17 mouse cellular contexts compared by ENCODE assay signal in genomic region chr12:25140115-25140514, GRCm38 (mm10). TPM values are rescaled to one million over a fixed set of nuclear protein-coding genes. Genes with fewer than 3 reads are reported as not detected.
DNase-seq lines count a peak whose midpoint lies in the region; ATAC-seq and TF ChIP-seq lines count a peak whose summit lies in the region.
"Had no signal": no experiment of that assay in that cellular context is flagged by ENCODE, and none has a peak within 500 bp of the region (broad histone marks: within the 10 kb centered on the region; RNA-seq: fewer than 3 reads in every experiment).

No protein-coding gene starts in this region.

- no peak for TF ChIP-seq CTCF in forebrain, postnatal 0 days (IDR thresholded peaks at IDR 0.05; ENCODE audit: low read depth)
- no peak for TF ChIP-seq CTCF in kidney, adult 2 months (conservative IDR thresholded peaks at IDR 0.05; ENCODE audit: insufficient read depth, insufficient read length, low read depth, low read length)

- no peak overlapping the region for H3K4me2 ChIP-seq in forebrain, postnatal 0 days (ENCODE audit: low read depth)
- H3K4me2 ChIP-seq in liver, embryonic 13.5 days, result 0 out of 2 replicates have a peak overlapping the region, but pooled peaks have one; percentile 23
- H3K4me2 ChIP-seq: heart, embryonic 11.5 days; lung, embryonic 15.5 days had no signal

- no peaks in the 10 kb centered on the region for H3K27me3 ChIP-seq in forebrain, embryonic 10.5 days (ENCODE audit: poor library complexity, severe bottlenecking)
- H3K27me3 ChIP-seq in forebrain, postnatal 0 days (ENCODE audit: insufficient read depth, low read length), result no peaks in the 10 kb centered on the region
- H3K27me3 ChIP-seq in kidney, adult 2 months (replicated peaks; ENCODE audit: control insufficient read depth, insufficient read depth, low read length), result no peaks in the 10 kb centered on the region
- H3K27me3 ChIP-seq in liver, embryonic 13.5 days, result no peaks in the 10 kb centered on the region
- H3K27me3 ChIP-seq: lung, embryonic 15.5 days had no signal

- H3K9me3 ChIP-seq in forebrain, embryonic 10.5 days, result no peaks in the 10 kb centered on the region
- H3K9me3 ChIP-seq in forebrain, postnatal 0 days (ENCODE audit: low read length), result no peaks in the 10 kb centered on the region
- no peaks in the 10 kb centered on the region for H3K9me3 ChIP-seq in liver, embryonic 13.5 days (replicated peaks)
- H3K9me3 ChIP-seq: lung, embryonic 15.5 days had no signal

- 86% methylated on average over 6 of the region's 6 CpGs for WGBS in forebrain, embryonic 10.5 days
- 84% methylated on average over 6 of the region's 6 CpGs for WGBS in forebrain, postnatal 0 days
- 49% methylated on average over 6 of the region's 6 CpGs for WGBS in kidney, adult 2 months
- 52% methylated on average over 6 of the region's 6 CpGs for WGBS in liver, embryonic 13.5 days (ENCODE audit: insufficient replicate concordance)

- DNase-seq in forebrain, embryonic 10.5 days (ENCODE audit: extremely low spot score, low spot score), result no peak
- no peak for DNase-seq in forebrain, postnatal 0 days
- peak; percentile 88 for DNase-seq in kidney, adult 2 months
- peak; percentile 70 for DNase-seq in kidney, postnatal 14 days
- no peak for DNase-seq in liver, embryonic 13.5 days
- no peak for DNase-seq in spleen, postnatal 4 days (ENCODE audit: low spot score in 2 of 2)
- DNase-seq in cerebellum, postnatal 36 days, result no peak
- DNase-seq in left cerebral cortex, adult 11 months (ENCODE audit: low spot score), result no peak
- DNase-seq: cerebellum, adult 9-11 months; gastrocnemius, postnatal 25 days; thymus, postnatal 36 days had no signal

- peak overlapping the region; percentile 53; the same call in 1 of the 2 replicates for H3K27ac ChIP-seq in forebrain, embryonic 10.5 days
- no peak overlapping the region for H3K27ac ChIP-seq in forebrain, postnatal 0 days (ENCODE audit: low read depth, low read length)
- no peak overlapping the region for H3K27ac ChIP-seq in kidney, adult 2 months (ENCODE audit: insufficient read depth, low read depth, low read length)
- H3K27ac ChIP-seq in liver, embryonic 13.5 days, result peak overlapping the region; percentile 58; the same call in 1 of the 2 replicates
- H3K27ac ChIP-seq: left cerebral cortex, adult 2 months; lung, embryonic 15.5 days had no signal

- no peak for TF ChIP-seq POLR2A in kidney, adult 2 months (IDR thresholded peaks at IDR 0.05; ENCODE audit: low read depth, low read length)

- no peaks in the 10 kb centered on the region for H3K36me3 ChIP-seq in forebrain, embryonic 10.5 days (replicated peaks)
- H3K36me3 ChIP-seq in forebrain, postnatal 0 days (ENCODE audit: insufficient read depth), result no peaks in the 10 kb centered on the region
- H3K36me3 ChIP-seq in kidney, adult 2 months (ENCODE audit: control insufficient read depth, insufficient read depth, low read length), result no peaks in the 10 kb centered on the region
- H3K36me3 ChIP-seq in liver, embryonic 13.5 days, result no peaks in the 10 kb centered on the region
- H3K36me3 ChIP-seq: G1E; lung, embryonic 15.5 days had no signal

- no peak overlapping the region for H3K4me3 ChIP-seq in forebrain, embryonic 10.5 days
- H3K4me3 ChIP-seq in forebrain, postnatal 0 days (ENCODE audit: low read depth, low read length), result no peak overlapping the region
- no peak overlapping the region for H3K4me3 ChIP-seq in kidney, adult 2 months (ENCODE audit: insufficient read depth, low read depth, low read length)
- H3K4me3 ChIP-seq in liver, embryonic 13.5 days (replicated peaks), result no peak overlapping the region
- H3K4me3 ChIP-seq: left cerebral cortex, adult 2 months; lung, embryonic 15.5 days had no signal

- ATAC-seq in forebrain, postnatal 0 days, result no peak
- peak; percentile 75 for ATAC-seq in liver, embryonic 13.5 days (ENCODE audit: low read depth)
- ATAC-seq: CD4-positive, CD25-positive, alpha-beta regulatory T cell, adult 4 months; hindbrain, embryonic 16.5 days had no signal

- H3K9ac ChIP-seq in forebrain, postnatal 0 days, result no peak overlapping the region
- H3K9ac ChIP-seq in liver, embryonic 13.5 days, result no peak overlapping the region
- H3K9ac ChIP-seq: lung, embryonic 15.5 days had no signal

- peaks cover 14% of the 10 kb centered on the region for H3K4me1 ChIP-seq in forebrain, embryonic 10.5 days
- H3K4me1 ChIP-seq in forebrain, postnatal 0 days (ENCODE audit: insufficient read depth), result no peaks in the 10 kb centered on the region
- H3K4me1 ChIP-seq in kidney, adult 2 months (ENCODE audit: control insufficient read depth, insufficient read depth, low read length), result peaks cover 12% of the 10 kb centered on the region; the same call in 1 of the 2 replicates
- H3K4me1 ChIP-seq in liver, embryonic 13.5 days (replicated peaks), result peaks cover 9% of the 10 kb centered on the region; the same call in 1 of the 2 replicates

RNA-seq across cellular contexts. Expression of gene Id2, which starts 43.2 kb away (rescaled TPM):
- polyA plus RNA-seq in forebrain, embryonic 10.5 days (2016; fragmentation: Nextera tagmentation; extraction: Ambion mirVana), result 180 and 197 TPM in 2 replicates
- 239 and 261 TPM in 2 replicates for total RNA-seq in forebrain, postnatal 0 days (2014; rRNA removed)
- 515 and 851 TPM in 2 replicates for polyA plus RNA-seq in forebrain, postnatal 0 days (2015; fragmentation: Nextera tagmentation; extraction: Ambion mirVana)
- polyA plus RNA-seq in kidney, adult 2 months (2012; rRNA removed), result 476 and 599 TPM in 2 replicates
- 98.7 and 122 TPM in 2 replicates for polyA plus RNA-seq in liver, embryonic 13.5 days (2015; fragmentation: Nextera tagmentation; extraction: Ambion mirVana)
- polyA plus RNA-seq: G1E had no signal

Comparison
In these comparisons a context has a peak if more than half of its experiments do, and no peak if none do; other contexts are left out.
1. H3K27ac ChIP-seq: peak in forebrain, embryonic 10.5 days (single experiment) and liver, embryonic 13.5 days (single experiment); none in forebrain, postnatal 0 days (single experiment) and kidney, adult 2 months (single experiment).
2. DNase-seq: peak in kidney, adult 2 months (single experiment) and kidney, postnatal 14 days (single experiment); none in forebrain, embryonic 10.5 days (single experiment), forebrain, postnatal 0 days (single experiment), liver, embryonic 13.5 days (single experiment), spleen, postnatal 4 days (0 of 2), cerebellum, postnatal 36 days (0 of 2) and left cerebral cortex, adult 11 months (single experiment).